Mouse (Mus musculus) limb, embryonic 10.5 days (tissue): ENCODE measurements around the gene Pcsk4. TPM values are rescaled to one million over a fixed set of nuclear protein-coding genes. Genes with fewer than 3 reads are reported as not detected.
A peak's percentile ranks its signal among the peaks of the same experiment; 100 is the strongest.
"Not testable (repeated sequence)": the region's sequence is repeated elsewhere in the genome, so short reads cannot be mapped to it uniquely, and the experiment has no call there.

Source experiments
- DNase-seq: peaks from one replicate; pipeline ENCODE4 v3.0.0-alpha.2; 2017; ENCODE audit warnings: low spot score
- H3K27ac ChIP-seq: fragments of 300-500 bp; sonication (generic); 2 replicates; pipeline ENCODE4 v1.5.1; 2016; ENCODE audit warnings: mild to moderate bottlenecking
- H3K27me3 ChIP-seq: fragments of 300-500 bp; sonication (generic); 2 replicates; pipeline ENCODE4 v1.6.1; 2016; ENCODE audit warnings: low read depth, mild to moderate bottlenecking; ENCODE audit not compliant: poor library complexity, severe bottlenecking
- H3K36me3 ChIP-seq: fragments of 300-500 bp; sonication (generic); 2 replicates; pipeline ENCODE4 v1.6.1; 2016; ENCODE audit warnings: mild to moderate bottlenecking, moderate library complexity
- H3K4me1 ChIP-seq: fragments of 300-500 bp; sonication (generic); 2 replicates; pipeline ENCODE4 v1.6.1; 2016
- H3K4me3 ChIP-seq: fragments of 300-500 bp; sonication (generic); 2 replicates; pipeline ENCODE4 v1.5.1; 2016; ENCODE audit warnings: mild to moderate bottlenecking, moderate library complexity
- H3K9me3 ChIP-seq: fragments of 300-500 bp; sonication (generic); replicated peaks from 2 replicates; pipeline ENCODE4 v1.6.1; 2016; ENCODE audit warnings: mild to moderate bottlenecking
- WGBS: fragments of 180-500 bp; shearing (Covaris S2); methylation state at CpG from one replicate; pipeline ENCODE4 v1.1.7; 2016; 5-methylcytosine and 5-hydroxymethylcytosine counted together
- polyA plus RNA-seq: library from polyadenylated mRNA; unstranded; fragments of >200 nt; fragmentation: Nextera tagmentation; extraction: Ambion mirVana; gene quantifications from 2 replicates; pipeline ENCODE4 v1.2.1, GENCODE M21; 2016

Pcsk4 gene
- polyA plus RNA-seq, 1 experiment from 2014 or later, result 6.3 TPM

- Histone ChIP-seq H3K27ac (no peak overlapping the region), H3K4me1 (peaks cover 28% of the 10 kb centered on the region), H3K27me3 (peaks cover 90% of the 10 kb centered on the region), H3K9me3 (no peaks in the 10 kb centered on the region), H3K4me3 (peak overlapping the region; percentile 34), H3K36me3 (no peaks in the 10 kb centered on the region)
- DNase-seq, result peak; percentile 63
- 9% methylated on average over 31 of the region's 31 CpGs for WGBS
These were observed 28.8 kb upstream of the Pcsk4 start for GRCm38 (mm10) chr10:80357994-80358639.

GRCm38 (mm10) chr10:80357336-80357735 is 28.0 kb upstream of the Pcsk4 start:
- no peak overlapping the region for H3K27ac ChIP-seq

GRCm38 (mm10) chr10:80356737-80357136 is 27.4 kb upstream of the Pcsk4 start:
- H3K4me3 ChIP-seq, result peak overlapping the region; percentile 46
- 0 out of 2 replicates have a peak overlapping the region, but pooled peaks have one; percentile 56 for H3K27ac ChIP-seq
- no peak for DNase-seq
- peaks cover 28% of the 10 kb centered on the region for H3K4me1 ChIP-seq
- H3K9me3 ChIP-seq, result no peaks in the 10 kb centered on the region
- WGBS, result 3% methylated on average over 34 of the region's 34 CpGs
- peaks cover 97% of the 10 kb centered on the region for H3K27me3 ChIP-seq
- no peaks in the 10 kb centered on the region for H3K36me3 ChIP-seq

More at GRCm38 (mm10) chr10:80357336-80357735, 28.0 kb upstream of the Pcsk4 start:
- no peak for DNase-seq
- H3K9me3 ChIP-seq, result no peaks in the 10 kb centered on the region
- peaks cover 91% of the 10 kb centered on the region for H3K27me3 ChIP-seq
- H3K36me3 ChIP-seq, result no peaks in the 10 kb centered on the region
- H3K4me3 ChIP-seq, result peak overlapping the region; percentile 46
- peaks cover 28% of the 10 kb centered on the region for H3K4me1 ChIP-seq
- WGBS, result 39% methylated on average over 7 of the region's 7 CpGs

GRCm38 (mm10) chr10:80356001-80356682 is 26.8 kb upstream of the Pcsk4 start, which contains the start of gene Plk5:
Plk5 (plus strand) TSS chr10:80356459.
- H3K27ac ChIP-seq, result peak within 1 kb of the TSS; percentile 56; the same call in 1 of the 2 replicates
- H3K36me3 ChIP-seq, result no peaks in the 10 kb centered on the region
- under 1% methylated on average over 53 of the region's 53 CpGs for WGBS
- peak; percentile 53 for DNase-seq
- H3K27me3 ChIP-seq, result peaks cover 100% of the 10 kb centered on the region
- H3K4me3 ChIP-seq, result peak within 1 kb of the TSS; percentile 46
- H3K9me3 ChIP-seq, result no peaks in the 10 kb centered on the region
- H3K4me1 ChIP-seq, result peaks cover 28% of the 10 kb centered on the region

GRCm38 (mm10) chr10:80355431-80355830 is 26.1 kb upstream of the Pcsk4 start:
- no peak for DNase-seq
- Histone ChIP-seq H3K4me1 (peaks cover 28% of the 10 kb centered on the region), H3K9me3 (no peaks in the 10 kb centered on the region), H3K27me3 (peaks cover 100% of the 10 kb centered on the region), H3K4me3 (0 out of 2 replicates have a peak overlapping the region, but pooled peaks have one; percentile 46), H3K36me3 (no peaks in the 10 kb centered on the region), H3K27ac (no peak overlapping the region)
- WGBS, result 13% methylated on average over 9 of the region's 9 CpGs

GRCm38 (mm10) chr10:80352727-80353126 is 23.4 kb upstream of the Pcsk4 start:
- DNase-seq, result no peak
- WGBS, result 62% methylated on average over 8 of the region's 8 CpGs
- H3K9me3 ChIP-seq, result no peaks in the 10 kb centered on the region
- peaks cover 38% of the 10 kb centered on the region for H3K4me1 ChIP-seq
- 0 out of 2 replicates have a peak, but pooled peaks cover 2% of the 10 kb centered on the region for H3K36me3 ChIP-seq
- H3K4me3 ChIP-seq, result no peak overlapping the region
- no peak overlapping the region for H3K27ac ChIP-seq
- H3K27me3 ChIP-seq, result peaks cover 100% of the 10 kb centered on the region

GRCm38 (mm10) chr10:80351896-80352295 is 22.6 kb upstream of the Pcsk4 start:
- H3K4me3 ChIP-seq, result no peak overlapping the region
- WGBS, result 33% methylated on average over 11 of the region's 11 CpGs

GRCm38 (mm10) chr10:80350292-80350691 is 21.0 kb upstream of the Pcsk4 start:
- peak; percentile 93 for DNase-seq
- no peaks in the 10 kb centered on the region for H3K9me3 ChIP-seq
- 0 out of 2 replicates have a peak, but pooled peaks cover 2% of the 10 kb centered on the region for H3K36me3 ChIP-seq
- WGBS, result 3% methylated on average over 7 of the region's 7 CpGs
- H3K27me3 ChIP-seq, result peaks cover 100% of the 10 kb centered on the region
- H3K4me1 ChIP-seq, result peaks cover 20% of the 10 kb centered on the region
- H3K27ac ChIP-seq, result no peak overlapping the region
- no peak overlapping the region; the same call in 1 of the 2 replicates for H3K4me3 ChIP-seq

More at GRCm38 (mm10) chr10:80351896-80352295, 22.6 kb upstream of the Pcsk4 start:
- DNase-seq, result no peak
- H3K27ac ChIP-seq, result no peak overlapping the region
- H3K27me3 ChIP-seq, result peaks cover 100% of the 10 kb centered on the region
- H3K4me1 ChIP-seq, result peaks cover 32% of the 10 kb centered on the region
- no peaks in the 10 kb centered on the region for H3K9me3 ChIP-seq
- H3K36me3 ChIP-seq, result 0 out of 2 replicates have a peak, but pooled peaks cover 2% of the 10 kb centered on the region

GRCm38 (mm10) chr10:80348981-80349380 is 19.7 kb upstream of the Pcsk4 start:
- Histone ChIP-seq H3K27me3 (peaks cover 100% of the 10 kb centered on the region), H3K27ac (no peak overlapping the region), H3K4me3 (peak overlapping the region; percentile 40), H3K4me1 (peaks cover 26% of the 10 kb centered on the region), H3K9me3 (no peaks in the 10 kb centered on the region), H3K36me3 (0 out of 2 replicates have a peak, but pooled peaks cover 2% of the 10 kb centered on the region)
- WGBS, result 18% methylated on average over 26 of the region's 26 CpGs
- DNase-seq, result no peak

GRCm38 (mm10) chr10:80348244-80348781 is 19.0 kb upstream of the Pcsk4 start, which contains the start of gene Adamtsl5:
Adamtsl5 (minus strand) TSS chr10:80348412.
- Histone ChIP-seq H3K4me1 (peaks cover 31% of the 10 kb centered on the region), H3K9me3 (no peaks in the 10 kb centered on the region), H3K4me3 (peak within 1 kb of the TSS; percentile 40), H3K36me3 (0 out of 2 replicates have a peak, but pooled peaks cover 2% of the 10 kb centered on the region), H3K27me3 (peaks cover 100% of the 10 kb centered on the region), H3K27ac (no peak within 1 kb of the TSS)
- 1% methylated on average over 40 of the region's 42 CpGs for WGBS
- peak; percentile 78 for DNase-seq

GRCm38 (mm10) chr10:80347514-80347967 is 18.2 kb upstream of the Pcsk4 start:
- Histone ChIP-seq H3K27ac (no peak overlapping the region), H3K36me3 (0 out of 2 replicates have a peak, but pooled peaks cover 2% of the 10 kb centered on the region), H3K9me3 (no peaks in the 10 kb centered on the region), H3K27me3 (peaks cover 100% of the 10 kb centered on the region), H3K4me1 (peaks cover 39% of the 10 kb centered on the region), H3K4me3 (no peak overlapping the region; the same call in 1 of the 2 replicates)
- DNase-seq, result no peak
- 18% methylated on average over 17 of the region's 17 CpGs for WGBS

- not testable (repeated sequence) for H3K27ac ChIP-seq, H3K9me3 ChIP-seq, DNase-seq, H3K4me3 ChIP-seq, H3K36me3 ChIP-seq
- Histone ChIP-seq H3K4me1 (peaks cover 55% of the 10 kb centered on the region), H3K27me3 (peaks cover 100% of the 10 kb centered on the region)
- 72% methylated on average over 6 of the region's 6 CpGs for WGBS
These were observed 16.6 kb upstream of the Pcsk4 start for GRCm38 (mm10) chr10:80345929-80346328.
